Mouse (Mus musculus) B cell, adult 2 months (primary cell): Measurements from ENCODE around the gene 2010111I01Rik.

ENCODE experiments used
- DNase-seq, 2 experiments: peaks; one replicate each; pipeline ENCODE4 v3.0.0; 2022

Gene 2010111I01Rik

GRCm38 (mm10) chr13:63360111-63360885 lies 395.6 kb downstream of the 2010111I01Rik start:
- no peak for DNase-seq

- no peak for DNase-seq
Measured at GRCm38 (mm10) chr13:63361755-63362154, 397.1 kb downstream of the 2010111I01Rik start.

- DNase-seq = no peak
Measured at GRCm38 (mm10) chr13:63373460-63374166, 408.9 kb downstream of the 2010111I01Rik start.
